Mouse (Mus musculus): ENCODE measurements at regions not wholly inside any gene's neighbourhood (a gene's known extent, or its start where the extent isn't known, plus 50 kb on each side); places are given as distances from the start of the nearest gene placed in this dataset.

- DNase-seq (ENCODE audit: low spot score in 2 of 2), result no peak
Measured at GRCm38 (mm10) chr17:68120230-68120629, 116.3 kb upstream of the Arhgap28 start.

GRCm38 (mm10) chr17:68120744-68121143, 116.8 kb upstream of the Arhgap28 start:
- no peak for DNase-seq (ENCODE audit: low spot score in 2 of 2)

GRCm38 (mm10) chr17:68134373-68134772, 130.5 kb upstream of the Arhgap28 start:
- no peak for DNase-seq (ENCODE audit: low spot score in 2 of 2)

DNA sequence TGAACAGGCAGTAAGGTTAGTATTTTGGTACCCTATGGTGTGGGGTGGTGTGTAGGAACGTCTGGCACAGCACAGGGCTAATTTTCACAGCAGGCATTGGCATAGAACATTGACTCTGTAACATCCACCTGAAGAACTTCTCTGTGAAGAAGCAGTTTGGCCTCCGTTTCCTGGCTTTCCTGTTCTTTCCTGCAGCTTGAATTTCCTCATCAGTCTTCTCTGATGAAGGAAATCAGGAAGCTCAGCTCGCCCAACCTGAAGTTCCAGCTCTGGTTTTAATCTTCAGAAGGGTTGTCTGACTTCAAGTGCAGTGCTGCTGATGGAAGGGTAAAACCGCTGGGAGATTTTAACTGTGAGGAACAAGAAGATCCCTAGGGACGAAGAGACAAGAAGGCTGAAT, 131.5 kb upstream of the Arhgap28 start:
- DNase-seq (ENCODE audit: low spot score in 2 of 2), result no peak

DNA sequence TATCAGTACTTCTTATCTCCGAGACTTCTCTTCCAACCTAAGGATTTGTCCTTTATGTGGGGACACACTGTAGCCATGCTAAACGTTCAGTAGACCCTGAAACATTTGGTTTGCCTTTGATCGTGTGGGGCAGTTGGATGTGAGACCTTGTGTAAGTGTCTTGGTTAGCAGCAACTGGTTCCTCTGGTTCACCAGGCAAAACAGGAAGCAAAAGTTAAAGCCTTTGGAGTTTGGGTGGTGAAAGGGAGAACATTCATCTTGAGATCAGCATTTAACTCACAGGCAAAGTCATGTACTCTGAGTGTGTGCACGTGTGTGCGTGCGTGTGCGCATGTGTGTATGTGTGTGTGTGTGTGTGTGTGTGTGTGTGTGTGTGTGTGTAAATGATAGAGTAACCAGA, 130.3 kb upstream of the L3mbtl4 start:
- no peak for DNase-seq (ENCODE audit: low spot score in 2 of 2)

GRCm38 (mm10) chr17:68149237-68149792, 124.3 kb upstream of the L3mbtl4 start:
- no peak for DNase-seq (ENCODE audit: low spot score in 2 of 2)

- no peak for DNase-seq (ENCODE audit: low spot score in 2 of 2)
Measured at GRCm38 (mm10) chr17:68152438-68153120, 121.0 kb upstream of the L3mbtl4 start.

- DNase-seq (ENCODE audit: low spot score in 2 of 2), result no peak
Measured at GRCm38 (mm10) chr17:68154879-68155278, 118.7 kb upstream of the L3mbtl4 start.

DNA sequence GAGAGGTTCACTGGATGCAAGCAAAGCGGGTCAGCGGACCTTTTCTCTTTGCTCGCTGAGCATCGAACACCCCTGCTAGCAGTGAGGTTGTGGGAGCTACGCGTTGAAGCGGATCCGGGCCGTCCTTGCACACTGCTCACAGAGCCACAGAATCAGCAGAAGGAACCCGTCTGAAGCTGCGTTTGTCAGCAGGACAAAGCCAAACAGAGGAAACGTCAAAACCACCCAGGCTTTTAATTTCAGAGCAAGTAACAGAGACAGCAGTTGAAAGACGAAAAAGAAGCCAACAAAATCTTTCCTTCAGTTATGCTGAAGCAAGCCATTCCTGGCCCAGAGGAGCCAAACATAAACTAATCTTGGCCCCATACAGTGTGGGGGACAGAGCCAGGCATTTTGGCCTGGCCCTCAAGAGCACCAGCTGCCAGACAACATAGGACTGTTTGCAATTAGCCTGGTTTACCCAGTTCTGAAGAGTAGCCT, 115.4 kb upstream of the L3mbtl4 start:
- DNase-seq (ENCODE audit: low spot score in 2 of 2), result no peak

GRCm38 (mm10) chr17:68161107-68161506, 112.5 kb upstream of the L3mbtl4 start:
- DNase-seq (ENCODE audit: low spot score in 2 of 2), result no peak

GRCm38 (mm10) chr17:68163545-68163944, 110.1 kb upstream of the L3mbtl4 start:
- DNase-seq (ENCODE audit: low spot score in 2 of 2), result no peak

DNA sequence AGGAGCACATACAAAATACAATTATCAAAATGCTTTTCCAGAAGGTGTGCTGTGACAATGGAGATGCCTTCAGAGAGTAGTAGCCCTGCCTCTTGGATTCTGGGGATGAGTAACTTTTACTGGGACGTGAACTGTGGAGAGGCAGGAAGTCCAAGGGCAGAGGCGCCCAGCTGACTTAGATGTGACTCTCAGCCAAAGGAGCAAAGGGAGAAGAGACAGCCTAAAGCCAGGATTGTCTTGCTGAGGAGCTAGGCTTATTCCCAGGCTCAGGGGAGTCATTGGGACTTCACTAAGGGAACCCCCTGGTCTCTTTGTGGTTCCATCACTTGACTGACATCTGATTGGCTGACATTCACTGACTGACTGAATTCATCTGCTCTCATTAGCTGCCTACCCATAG, 108.9 kb upstream of the L3mbtl4 start:
- DNase-seq (ENCODE audit: low spot score in 2 of 2), result no peak

- no peak for DNase-seq (ENCODE audit: low spot score in 2 of 2)
Measured at GRCm38 (mm10) chr17:68165171-68165825, 108.3 kb upstream of the L3mbtl4 start.

GRCm38 (mm10) chr17:68166397-68166796, 107.2 kb upstream of the L3mbtl4 start:
- DNase-seq (ENCODE audit: low spot score in 2 of 2), result no peak

- no peak for DNase-seq (ENCODE audit: low spot score in 2 of 2)
Measured at GRCm38 (mm10) chr17:68172838-68173237, 100.8 kb upstream of the L3mbtl4 start.

GRCm38 (mm10) chr17:68176611-68177165, 96.9 kb upstream of the L3mbtl4 start:
- DNase-seq (ENCODE audit: low spot score in 2 of 2), result peak in 1 of 2 experiments; percentile 11

DNA sequence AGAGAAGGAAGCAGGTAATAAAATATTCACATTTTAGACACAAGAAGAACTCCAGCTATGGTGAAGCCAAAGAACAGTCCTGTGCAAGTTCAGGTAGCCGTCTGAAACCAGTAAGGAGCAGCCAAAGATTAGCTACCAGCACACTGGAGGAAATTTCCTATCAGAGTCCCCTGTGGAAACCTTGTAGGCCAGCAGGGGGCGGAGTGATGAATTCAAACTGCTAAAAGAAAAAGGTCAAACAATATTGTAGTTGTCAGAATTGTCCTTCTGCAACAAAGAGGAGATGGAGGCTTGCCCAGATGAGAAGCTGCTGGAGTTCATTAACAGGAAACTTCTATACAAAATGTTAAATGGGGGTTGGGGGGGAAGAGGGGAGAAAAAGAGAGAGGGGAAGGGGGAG, 95.8 kb upstream of the L3mbtl4 start:
- no peak for DNase-seq (ENCODE audit: low spot score in 2 of 2)

DNA sequence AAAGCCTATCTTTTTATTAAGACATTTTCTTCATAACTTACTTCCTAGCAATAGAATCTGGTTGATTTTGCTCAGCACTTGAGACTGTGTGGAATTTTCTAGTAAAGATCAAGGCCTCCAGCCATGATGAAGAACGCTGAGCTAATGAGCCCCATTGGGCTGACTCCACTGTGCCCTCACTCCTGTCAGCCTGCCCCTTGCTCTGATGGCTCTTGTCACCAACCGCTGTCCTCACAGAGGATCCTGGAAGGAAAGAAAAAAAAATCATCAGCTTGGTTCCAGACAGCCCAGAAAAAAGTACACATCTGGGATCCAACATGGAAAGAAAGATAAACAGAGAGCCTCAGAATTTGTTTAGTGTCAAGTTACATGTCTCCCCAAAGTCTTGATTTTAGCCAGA, 88.2 kb upstream of the L3mbtl4 start:
- DNase-seq (ENCODE audit: low spot score in 2 of 2), result no peak

- DNase-seq (ENCODE audit: low spot score in 2 of 2), result no peak
Measured at GRCm38 (mm10) chr17:68189888-68190287, 83.7 kb upstream of the L3mbtl4 start.

GRCm38 (mm10) chr17:68205545-68205944, 68.1 kb upstream of the L3mbtl4 start:
- no peak for DNase-seq (ENCODE audit: low spot score in 2 of 2)

DNA sequence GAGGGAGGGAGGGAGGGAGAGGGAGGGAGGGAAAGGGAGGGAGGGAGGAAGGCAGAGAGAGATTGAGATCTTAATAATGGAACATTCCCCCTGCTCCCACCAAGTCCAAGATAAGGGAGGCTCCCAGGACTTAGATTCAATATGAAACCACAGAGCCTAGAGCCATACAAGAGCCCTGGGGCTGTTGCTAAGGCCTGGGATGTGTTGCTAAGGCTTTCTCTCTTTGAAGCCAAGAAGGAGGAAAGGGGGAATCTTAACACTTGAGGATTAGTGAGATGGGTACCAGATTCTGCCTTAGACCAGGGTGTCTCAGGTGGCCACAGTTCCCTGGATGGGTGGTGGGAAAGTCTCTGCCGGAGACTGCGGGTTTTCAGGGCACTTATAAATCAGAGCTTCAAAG, 64.8 kb upstream of the L3mbtl4 start:
- no peak for DNase-seq (ENCODE audit: low spot score in 2 of 2)

DNA sequence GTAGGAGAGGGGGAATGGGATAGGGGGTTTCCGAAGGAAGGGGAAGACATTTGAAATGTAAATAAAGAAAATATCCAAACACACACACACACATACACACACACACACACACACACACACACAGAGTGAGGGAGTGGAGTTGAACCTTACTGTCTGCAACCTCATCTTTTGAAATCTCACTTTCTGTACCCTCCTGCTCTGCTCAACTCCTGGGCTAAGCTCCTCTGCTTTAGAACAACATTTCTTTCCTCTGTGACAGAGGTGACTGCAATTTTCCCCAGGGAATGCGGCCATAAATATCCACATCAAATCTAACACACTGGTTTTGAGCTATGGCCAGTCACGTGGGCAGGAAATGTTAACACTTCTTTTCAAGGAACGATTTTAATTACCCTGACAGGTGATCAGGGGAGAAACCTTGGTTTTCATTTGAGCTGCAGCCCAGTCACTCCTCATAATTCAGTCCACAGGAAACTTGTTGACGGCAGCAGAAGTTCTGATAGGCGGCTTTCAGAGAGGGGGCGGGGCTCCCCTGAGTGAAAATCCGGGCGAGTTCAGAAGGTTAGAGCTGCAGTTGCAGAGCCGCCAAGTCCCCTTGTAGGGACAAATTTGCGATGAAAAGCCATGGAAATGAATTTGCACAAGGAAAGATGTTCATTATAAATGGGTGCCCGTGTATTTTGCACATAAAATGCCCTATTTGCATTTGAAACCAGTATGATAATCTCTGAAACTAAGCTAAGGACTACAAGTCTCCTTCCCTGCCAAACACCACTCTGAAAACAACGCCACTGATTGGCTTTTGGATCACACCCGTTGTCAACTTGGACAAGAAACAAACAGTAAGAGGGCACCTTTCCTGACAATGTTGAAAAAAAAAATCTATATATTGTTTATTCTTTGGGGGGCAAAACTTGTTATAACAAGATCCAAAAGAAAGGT, 63.0 kb upstream of the L3mbtl4 start:
- DNase-seq (ENCODE audit: low spot score in 2 of 2), result no peak
